Mouse (Mus musculus) midbrain, postnatal 0 days (tissue): ENCODE data around the gene Olfr1389. TPM values are rescaled to one million over a fixed set of nuclear protein-coding genes. Genes with fewer than 3 reads are reported as not detected.
A peak's percentile ranks its signal among the peaks of the same experiment; 100 is the strongest.
"Not testable (repeated sequence)": the region's sequence is repeated elsewhere in the genome, so short reads cannot be mapped to it uniquely, and the experiment has no call there.

ENCODE experiments used
- ATAC-seq: fragments of 200-750 bp; cut with Nextera tagmentation; 2 replicates; pipeline ENCODE4 v1.8.0; 2017; ENCODE audit warnings: moderate number of reproducible peaks, mild to moderate bottlenecking, moderate TSS enrichment, moderate library complexity; ENCODE audit not compliant: low FRiP score
- DNase-seq: peaks from one replicate; pipeline ENCODE4 v3.0.0-alpha.2; 2015; ENCODE audit warnings: low spot score
- H3K27ac ChIP-seq: fragments of 300-500 bp; sonication (generic); 2 replicates; pipeline ENCODE4 v1.5.1; 2014; ENCODE audit warnings: low read depth, mild to moderate bottlenecking, low read length, mixed read lengths
- H3K27me3 ChIP-seq: fragments of 300-500 bp; sonication (generic); 2 replicates; pipeline ENCODE4 v1.6.1; 2014; ENCODE audit warnings: low read length, control low read depth, mixed read lengths; ENCODE audit not compliant: insufficient read depth
- H3K36me3 ChIP-seq: fragments of 300-500 bp; sonication (generic); 2 replicates; pipeline ENCODE4 v1.6.1; 2014; ENCODE audit warnings: low read length, control low read depth, mixed read lengths; ENCODE audit not compliant: insufficient read depth
- H3K4me1 ChIP-seq: fragments of 300-500 bp; sonication (generic); 2 replicates; pipeline ENCODE4 v1.6.1; 2014; ENCODE audit warnings: mild to moderate bottlenecking, control low read depth, antibody characterized with exemption, low read length, mixed read lengths; ENCODE audit not compliant: insufficient read depth
- H3K4me2 ChIP-seq: fragments of 300-500 bp; sonication (generic); 2 replicates; pipeline ENCODE4 v1.6.1; 2014; ENCODE audit warnings: low read depth, mild to moderate bottlenecking, low read length, mixed read lengths; ENCODE audit not compliant: poor library complexity, severe bottlenecking
- H3K4me3 ChIP-seq: fragments of 300-500 bp; sonication (generic); 2 replicates; pipeline ENCODE4 v1.5.1; 2014; ENCODE audit warnings: low read depth, mild to moderate bottlenecking, low read length, moderate library complexity
- H3K9ac ChIP-seq: fragments of 300-500 bp; sonication (generic); replicated peaks from 2 replicates; pipeline ENCODE4 v1.6.1; 2014; ENCODE audit warnings: mild to moderate bottlenecking, low read length, moderate library complexity, mixed read lengths; ENCODE audit not compliant: poor library complexity, severe bottlenecking
- H3K9me3 ChIP-seq: fragments of 300-500 bp; sonication (generic); 2 replicates; pipeline ENCODE4 v1.6.1; 2016; ENCODE audit warnings: low read length, control low read depth
- CTCF ChIP-seq: IDR thresholded peaks from 2 replicates; pipeline ENCODE4 v1.5.1; 2016; ENCODE audit warnings: antibody characterized with exemption, mild to moderate bottlenecking
- WGBS: fragments of 180-500 bp; shearing (Covaris S2); extraction: QIAGEN DNeasy Blood & Tissue Kit; methylation state at CpG from one replicate; pipeline ENCODE4 v1.1.7; 2014; 5-methylcytosine and 5-hydroxymethylcytosine counted together
- polyA plus RNA-seq: library from polyadenylated mRNA; unstranded; fragments of >200 nt; fragmentation: Nextera tagmentation; extraction: Ambion mirVana; gene quantifications from 2 replicates; pipeline ENCODE4 v1.2.1, GENCODE M21; 2015
- total RNA-seq: library from RNA; depleted of rRNA; stranded (reverse); fragments of >200 nt; gene quantifications from 2 replicates; pipeline ENCODE4 v1.2.3, GENCODE M21; 2014; rRNA removed

Olfr1389 gene
- 0.22 TPM in 1 of 2 replicates, not detected in the other for total RNA-seq
- not detected in 2 replicates for polyA plus RNA-seq

DNA sequence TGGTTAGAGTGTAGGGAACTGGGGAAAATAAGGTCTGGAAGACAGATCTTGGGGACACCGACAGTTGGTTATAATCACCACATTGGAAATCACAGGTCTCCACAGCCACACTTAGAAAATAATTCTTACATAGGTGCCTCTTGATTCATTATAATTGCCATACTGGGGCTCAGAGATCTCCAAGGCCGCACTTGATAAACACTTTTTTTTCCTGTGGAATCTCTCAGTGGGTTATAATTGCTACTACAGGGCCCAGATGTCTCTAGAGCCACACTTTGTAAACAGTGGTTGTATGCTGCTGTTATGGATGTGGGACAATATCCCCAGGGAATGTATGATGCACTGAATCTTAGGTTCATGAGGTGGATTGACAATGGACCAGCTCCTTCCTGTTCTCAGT lies at the start of gene Olfr1389:
Gene Olfr1389 (plus strand): TSS at position 301 of the 400 bp plus-strand sequence.
- no peak within 1 kb of the TSS for H3K4me3 ChIP-seq
- no peak for TF ChIP-seq CTCF
- H3K27me3 ChIP-seq: no peaks in the 10 kb centered on the region
- no peak within 1 kb of the TSS for H3K27ac ChIP-seq
- no peak within 1 kb of the TSS for H3K4me2 ChIP-seq
- DNase-seq (no peak), ATAC-seq (no peak)
- H3K9ac ChIP-seq: no peak within 1 kb of the TSS
- H3K36me3 ChIP-seq: no peaks in the 10 kb centered on the region
- H3K4me1 ChIP-seq: no peaks in the 10 kb centered on the region
- WGBS: 90% methylated on average over 2 of the region's 2 CpGs
- no peaks in the 10 kb centered on the region for H3K9me3 ChIP-seq

DNA sequence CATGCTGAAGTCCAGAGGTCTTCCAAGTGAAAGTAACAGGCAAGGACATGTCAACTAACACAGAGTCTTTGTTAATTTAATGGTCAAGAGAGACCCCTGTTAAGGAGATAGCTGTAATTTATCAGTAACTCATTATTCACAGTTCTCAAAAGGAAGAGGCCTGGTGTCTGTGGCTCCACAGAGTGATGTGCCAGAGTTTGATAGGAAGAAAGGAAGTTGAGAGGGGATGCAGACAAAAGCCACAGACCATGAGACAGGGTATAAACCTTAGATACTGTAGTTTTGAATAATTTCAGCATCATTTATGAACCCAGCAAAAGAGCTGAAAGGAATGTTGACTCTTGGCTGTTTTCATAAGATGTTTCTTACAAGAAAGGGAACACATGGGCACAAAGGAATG lies 39.7 kb upstream of the Olfr1389 start:
- Histone ChIP-seq H3K4me1 (no peaks in the 10 kb centered on the region), H3K4me3 (no peak overlapping the region)

DNA sequence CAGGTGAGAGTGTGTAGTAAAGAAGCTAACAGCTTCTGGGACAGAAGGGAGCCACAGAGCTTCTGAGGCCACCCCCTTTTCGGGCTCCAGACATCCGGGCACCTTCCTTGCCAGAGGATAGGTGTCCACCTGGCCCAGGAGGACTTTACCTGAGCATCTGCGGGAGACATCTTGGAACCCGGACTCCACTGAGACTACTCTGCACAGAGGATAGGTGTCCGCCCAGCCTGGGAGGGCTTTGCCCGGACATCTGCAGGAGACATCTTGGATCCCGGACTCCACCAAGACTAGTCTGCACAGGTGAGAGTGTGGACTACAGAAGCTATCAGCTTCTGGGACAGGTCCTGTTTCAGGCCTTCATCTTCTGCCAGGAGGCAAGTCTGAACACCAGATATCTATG lies 36.7 kb upstream of the Olfr1389 start:
- H3K36me3 ChIP-seq, H3K9ac ChIP-seq, ATAC-seq, H3K9me3 ChIP-seq, H3K4me3 ChIP-seq, H3K4me1 ChIP-seq, H3K27ac ChIP-seq, H3K27me3 ChIP-seq, H3K4me2 ChIP-seq, DNase-seq: not testable (repeated sequence)
- WGBS: 89% methylated on average over 7 of the region's 7 CpGs

More for the DNA sequence above, 39.7 kb upstream of the Olfr1389 start:
- Histone ChIP-seq H3K36me3 (no peaks in the 10 kb centered on the region), H3K9ac (no peak overlapping the region), H3K27ac (no peak overlapping the region), H3K9me3 (no peaks in the 10 kb centered on the region), H3K4me2 (no peak overlapping the region), H3K27me3 (no peaks in the 10 kb centered on the region)
- ATAC-seq (no peak), DNase-seq (no peak)
- no peak for TF ChIP-seq CTCF

DNA sequence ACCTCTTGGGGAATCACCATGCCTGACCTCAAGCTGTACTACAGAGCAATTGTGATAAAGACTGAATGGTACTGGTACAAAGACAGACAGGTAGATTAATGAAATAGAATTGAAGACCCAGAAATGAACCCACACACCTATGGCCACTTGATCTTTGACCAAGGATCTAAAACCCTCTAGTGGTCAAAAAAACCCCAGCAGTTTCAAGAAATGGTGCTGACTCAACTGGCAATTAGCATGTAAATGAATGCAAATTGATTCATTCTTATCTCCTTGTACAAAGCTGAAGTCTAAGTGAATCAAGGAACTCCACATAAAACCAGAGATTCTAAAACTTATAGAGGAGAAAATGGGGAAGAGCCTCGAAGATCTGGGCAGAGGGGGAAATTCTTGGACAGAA lies 30.2 kb upstream of the Olfr1389 start:
- not testable (repeated sequence) for H3K27ac ChIP-seq, ATAC-seq, H3K9me3 ChIP-seq, H3K4me2 ChIP-seq, H3K9ac ChIP-seq, H3K4me1 ChIP-seq, DNase-seq, H3K36me3 ChIP-seq, H3K27me3 ChIP-seq, H3K4me3 ChIP-seq
- 60% methylated on average over 1 of the region's 1 CpGs for WGBS

DNA sequence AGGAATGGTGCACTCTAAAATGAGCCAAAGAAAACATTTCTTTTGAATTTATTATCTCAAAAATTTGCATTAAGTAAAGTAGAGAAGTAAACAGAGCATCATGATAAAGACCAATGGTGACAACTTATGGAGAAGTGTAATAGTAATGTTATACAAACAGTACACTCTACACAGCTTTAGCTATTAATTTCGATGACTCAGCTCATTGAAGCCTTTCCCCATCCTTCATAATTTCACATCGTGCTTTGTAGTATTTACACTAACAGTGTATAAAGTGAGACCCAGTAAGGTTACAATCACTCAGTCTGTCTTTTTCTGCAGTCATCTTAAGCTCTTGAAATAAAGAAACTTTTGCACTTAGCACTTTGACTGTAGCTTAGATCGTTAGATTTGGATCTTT lies 16.1 kb upstream of the Olfr1389 start:
- H3K9ac ChIP-seq: no peak overlapping the region

DNA sequence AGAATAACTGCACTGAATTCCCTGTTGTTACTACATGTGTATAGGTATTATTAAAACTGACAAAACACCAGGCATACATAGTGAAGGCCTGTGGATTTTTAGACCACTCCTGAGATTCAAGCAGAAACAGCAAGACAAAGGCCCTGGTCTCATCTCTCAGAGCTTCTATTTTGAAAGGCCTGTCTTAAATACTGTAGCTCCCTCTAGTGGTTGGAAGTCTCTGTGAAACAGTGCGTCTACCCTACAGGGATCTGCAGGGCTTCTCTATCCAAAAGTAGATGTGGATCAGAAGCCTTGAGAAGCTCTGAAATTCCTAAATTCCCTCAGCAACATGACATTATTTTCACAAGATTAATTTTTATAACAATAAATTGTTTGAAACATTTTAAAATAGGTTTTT lies 12.3 kb upstream of the Olfr1389 start:
- no peak overlapping the region for H3K4me3 ChIP-seq
- ATAC-seq (no peak), DNase-seq (peak; percentile 36)
- H3K9ac ChIP-seq: no peak overlapping the region
- no peak overlapping the region for H3K27ac ChIP-seq
- H3K4me1 ChIP-seq: no peaks in the 10 kb centered on the region
- TF ChIP-seq CTCF: peak; percentile 41; the same call in 1 of the 2 replicates
- no peaks in the 10 kb centered on the region for H3K9me3 ChIP-seq
- H3K27me3 ChIP-seq: no peaks in the 10 kb centered on the region
- no peaks in the 10 kb centered on the region for H3K36me3 ChIP-seq
- no peak overlapping the region for H3K4me2 ChIP-seq
- 25% methylated on average over 1 of the region's 1 CpGs for WGBS

More for the DNA sequence above, 16.1 kb upstream of the Olfr1389 start:
- Histone ChIP-seq H3K36me3 (no peaks in the 10 kb centered on the region), H3K27me3 (no peaks in the 10 kb centered on the region), H3K9me3 (no peaks in the 10 kb centered on the region), H3K4me3 (no peak overlapping the region), H3K27ac (no peak overlapping the region), H3K4me1 (no peaks in the 10 kb centered on the region), H3K4me2 (no peak overlapping the region)
- TF ChIP-seq CTCF: no peak
- DNase-seq (no peak), ATAC-seq (no peak)
- 72% methylated on average over 3 of the region's 3 CpGs for WGBS
